Mouse (Mus musculus) myocyte (in vitro differentiated cells): ENCODE measurements around the gene Slc2a6. TPM values are rescaled to one million over a fixed set of nuclear protein-coding genes. Genes with fewer than 3 reads are reported as not detected.

Experiments
- H3K27me3 ChIP-seq: one replicate; pipeline ENCODE4 v1.6.1; 2011; ENCODE audit not compliant: control insufficient read depth, insufficient read depth, insufficient read length
- H3K36me3 ChIP-seq: one replicate; pipeline ENCODE4 v1.6.1; 2011; ENCODE audit not compliant: control insufficient read depth, insufficient read depth
- H3K4me2 ChIP-seq: one replicate; pipeline ENCODE4 v1.6.1; 2011; ENCODE audit warnings: low read depth, control low read depth
- H3K4me3 ChIP-seq: one replicate; pipeline ENCODE4 v1.5.1; 2011; ENCODE audit warnings: mild to moderate bottlenecking, control low read depth, moderate library complexity
- H3K79me2 ChIP-seq: one replicate; pipeline ENCODE4 v1.6.1; 2011; ENCODE audit not compliant: control insufficient read depth, insufficient read depth
- H3ac ChIP-seq: one replicate; pipeline ENCODE4 v1.6.1; 2011; ENCODE audit not compliant: control insufficient read depth, insufficient read length
- CEBPB ChIP-seq: IDR thresholded peaks from 2 replicates; pipeline ENCODE4 v1.6.1; 2011; ENCODE audit warnings: mild to moderate bottlenecking, moderate library complexity; ENCODE audit not compliant: poor library complexity, insufficient read depth, severe bottlenecking
- E2F4 ChIP-seq: IDR thresholded peaks from one replicate; pipeline ENCODE4 v1.6.1; 2011; ENCODE audit warnings: mild to moderate bottlenecking, control low read depth, moderate library complexity; ENCODE audit not compliant: insufficient read depth
- MAX ChIP-seq: IDR thresholded peaks from one replicate; pipeline ENCODE4 v1.6.1; 2011; ENCODE audit warnings: low read depth, mild to moderate bottlenecking, control low read depth
- MYOD1 ChIP-seq, 3 experiments: IDR thresholded peaks; one replicate each; pipeline ENCODE4 v1.6.1; 2011; ENCODE audit warnings: control low read depth in 2 of 3, low read depth in 2 of 3, mild to moderate bottlenecking in 2 of 3, moderate library complexity in 1 of 3; ENCODE audit not compliant: insufficient read length in 2 of 3, control insufficient read depth in 1 of 3
- MYOG ChIP-seq, 3 experiments: IDR thresholded peaks; one replicate each; pipeline ENCODE4 v1.6.1; 2011; ENCODE audit warnings: control low read depth in 2 of 3, low read depth in 2 of 3, mild to moderate bottlenecking in 2 of 3; ENCODE audit not compliant: insufficient read length in 2 of 3, control insufficient read depth in 1 of 3, insufficient read depth in 1 of 3
- POLR2A ChIP-seq: IDR thresholded peaks from one replicate; pipeline ENCODE4 v1.6.1; 2011; ENCODE audit warnings: low read depth, mild to moderate bottlenecking, control low read depth, moderate library complexity; ENCODE audit not compliant: insufficient read length
- POLR2AphosphoS2 ChIP-seq: IDR thresholded peaks from one replicate; pipeline ENCODE4 v1.6.1; 2011; ENCODE audit warnings: low read depth, control low read depth; ENCODE audit not compliant: insufficient read length
- REST ChIP-seq: IDR thresholded peaks from one replicate; pipeline ENCODE4 v1.6.1; 2011; ENCODE audit warnings: mild to moderate bottlenecking, control low read depth, moderate library complexity; ENCODE audit not compliant: insufficient read depth, insufficient read length
- SRF ChIP-seq: IDR thresholded peaks from one replicate; pipeline ENCODE4 v1.6.1; 2011; ENCODE audit warnings: low read depth; ENCODE audit not compliant: control insufficient read depth, insufficient read length
- TCF12 ChIP-seq: IDR thresholded peaks from one replicate; pipeline ENCODE4 v1.6.1; 2011; ENCODE audit warnings: mild to moderate bottlenecking, control low read depth; ENCODE audit not compliant: poor library complexity, insufficient read depth, severe bottlenecking
- TCF3 ChIP-seq: IDR thresholded peaks from one replicate; pipeline ENCODE4 v1.6.1; 2011; ENCODE audit warnings: low read depth, control low read depth; ENCODE audit not compliant: insufficient read length
- USF1 ChIP-seq: IDR thresholded peaks from one replicate; pipeline ENCODE4 v1.6.1; 2011; ENCODE audit warnings: low read depth, mild to moderate bottlenecking, control low read depth, moderate library complexity
- polyA plus RNA-seq: library from polyadenylated mRNA; unstranded; fragments of >200 nt; fragmentation: generic; extraction: Trizol; gene quantifications from one replicate; pipeline ENCODE4 v1.2.1, GENCODE M21; 2012; ENCODE audit warnings: missing spikeins

Gene Slc2a6
- polyA plus RNA-seq, 1 experiment, result 102 TPM

DNA sequence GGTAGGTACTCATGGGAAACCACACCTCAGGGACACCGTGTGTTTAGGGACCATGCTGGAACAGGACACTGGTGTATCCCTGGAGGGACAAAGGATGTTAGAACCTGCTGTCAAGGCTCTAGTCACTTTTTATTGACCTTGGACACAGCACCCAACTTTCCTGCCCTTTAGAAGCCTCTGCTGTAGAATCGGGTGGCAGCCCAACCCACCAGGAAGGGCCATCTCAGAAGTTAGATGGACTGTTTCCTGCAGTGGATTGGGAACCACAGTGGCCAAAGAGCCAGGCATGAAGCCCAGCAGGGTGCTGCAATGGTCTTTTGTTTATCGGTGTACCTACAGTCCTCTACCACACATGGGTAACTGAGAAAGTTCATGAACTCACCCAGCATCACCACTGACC lies 16.8 kb upstream of the Slc2a6 start:
- Histone ChIP-seq H3K4me2 (no peak overlapping the region), H3ac (no peak overlapping the region), H3K27me3 (peaks cover 76% of the 10 kb centered on the region), H3K36me3 (no peaks in the 10 kb centered on the region), H3K79me2 (no peaks in the 10 kb centered on the region), H3K4me3 (no peak overlapping the region)
- TF ChIP-seq TCF12 (no peak), POLR2AphosphoS2 (no peak), USF1 (no peak), E2F4 (no peak), MYOD1 (IDR thresholded peaks at IDR 0.05; ENCODE audit: control insufficient read depth in 1 of 3, insufficient read length in 2 of 3, low read depth in 2 of 3) (no peak), POLR2A (no peak), SRF (no peak), CEBPB (no peak), REST (no peak), MYOG (IDR thresholded peaks at IDR 0.05; ENCODE audit: control insufficient read depth in 1 of 3, insufficient read depth in 1 of 3, insufficient read length in 2 of 3, low read depth in 2 of 3) (no peak), MAX (no peak), TCF3 (no peak)

DNA sequence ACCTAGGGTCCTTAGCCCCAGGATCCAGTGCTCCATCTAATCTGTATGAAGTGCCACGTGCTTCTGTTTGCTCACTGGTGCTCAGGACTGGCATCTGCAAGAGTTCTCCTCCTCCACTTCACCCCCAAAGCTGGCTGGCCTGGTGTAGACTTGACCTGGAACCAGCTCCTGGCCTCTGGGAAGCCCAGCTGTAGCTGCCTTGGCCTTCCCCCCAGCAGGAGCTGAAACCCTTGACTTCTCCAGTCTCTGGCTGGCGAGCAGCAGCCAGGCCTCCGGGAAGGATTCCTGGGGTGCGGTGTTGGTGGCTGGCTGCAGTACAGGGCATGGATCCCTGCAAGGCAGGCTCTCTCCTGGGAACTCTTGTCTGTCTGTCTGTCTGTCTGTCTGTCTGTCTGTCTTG lies 16.4 kb upstream of the Slc2a6 start:
- no peaks in the 10 kb centered on the region for H3K79me2 ChIP-seq
- H3K4me3 ChIP-seq, result no peak overlapping the region
- H3ac ChIP-seq, result no peak overlapping the region
- TF ChIP-seq SRF (no peak), REST (no peak), E2F4 (no peak), POLR2AphosphoS2 (no peak), MYOG (IDR thresholded peaks at IDR 0.05; ENCODE audit: control insufficient read depth in 1 of 3, insufficient read depth in 1 of 3, insufficient read length in 2 of 3, low read depth in 2 of 3) (no peak), CEBPB (no peak), TCF3 (no peak), POLR2A (no peak), MAX (no peak), TCF12 (no peak)
- no peak overlapping the region for H3K4me2 ChIP-seq
- peaks cover 71% of the 10 kb centered on the region for H3K27me3 ChIP-seq
- H3K36me3 ChIP-seq, result no peaks in the 10 kb centered on the region

DNA sequence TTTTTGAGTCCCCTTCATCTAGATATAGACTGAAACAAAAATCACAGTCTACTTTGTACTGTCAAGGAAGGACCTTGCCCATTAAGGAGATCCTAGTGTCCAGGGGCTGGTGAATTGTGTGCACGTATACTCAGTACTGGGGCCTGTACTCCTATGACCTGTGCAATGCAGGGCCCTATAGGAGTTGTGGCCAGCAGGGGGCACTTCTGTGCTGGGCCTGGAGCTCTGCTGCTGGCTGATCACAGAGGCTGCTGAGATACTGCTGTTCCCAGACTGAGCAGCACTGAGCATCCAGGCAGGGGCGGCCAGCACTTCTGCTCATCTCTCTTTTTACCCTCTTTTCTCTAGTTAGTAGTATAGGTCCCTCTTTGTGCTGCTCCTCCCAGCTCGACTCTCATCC lies 15.7 kb upstream of the Slc2a6 start:
- H3K4me2 ChIP-seq, result no peak overlapping the region
- no peak for TF ChIP-seq TCF12
- TF ChIP-seq E2F4, result no peak
- no peak for TF ChIP-seq CEBPB
- no peak for TF ChIP-seq TCF3
- TF ChIP-seq POLR2A, result no peak
- no peak for TF ChIP-seq MAX
- no peak for TF ChIP-seq REST
- no peak for TF ChIP-seq SRF
- no peak for TF ChIP-seq MYOG (IDR thresholded peaks at IDR 0.05; ENCODE audit: control insufficient read depth in 1 of 3, insufficient read depth in 1 of 3, insufficient read length in 2 of 3, low read depth in 2 of 3)
- no peak for TF ChIP-seq USF1
- TF ChIP-seq MYOD1 (IDR thresholded peaks at IDR 0.05; ENCODE audit: control insufficient read depth in 1 of 3, insufficient read length in 2 of 3, low read depth in 2 of 3), result no peak
- H3ac ChIP-seq, result no peak overlapping the region
- H3K4me3 ChIP-seq, result no peak overlapping the region
- no peaks in the 10 kb centered on the region for H3K36me3 ChIP-seq
- H3K27me3 ChIP-seq, result peaks cover 66% of the 10 kb centered on the region
- H3K79me2 ChIP-seq, result no peaks in the 10 kb centered on the region

DNA sequence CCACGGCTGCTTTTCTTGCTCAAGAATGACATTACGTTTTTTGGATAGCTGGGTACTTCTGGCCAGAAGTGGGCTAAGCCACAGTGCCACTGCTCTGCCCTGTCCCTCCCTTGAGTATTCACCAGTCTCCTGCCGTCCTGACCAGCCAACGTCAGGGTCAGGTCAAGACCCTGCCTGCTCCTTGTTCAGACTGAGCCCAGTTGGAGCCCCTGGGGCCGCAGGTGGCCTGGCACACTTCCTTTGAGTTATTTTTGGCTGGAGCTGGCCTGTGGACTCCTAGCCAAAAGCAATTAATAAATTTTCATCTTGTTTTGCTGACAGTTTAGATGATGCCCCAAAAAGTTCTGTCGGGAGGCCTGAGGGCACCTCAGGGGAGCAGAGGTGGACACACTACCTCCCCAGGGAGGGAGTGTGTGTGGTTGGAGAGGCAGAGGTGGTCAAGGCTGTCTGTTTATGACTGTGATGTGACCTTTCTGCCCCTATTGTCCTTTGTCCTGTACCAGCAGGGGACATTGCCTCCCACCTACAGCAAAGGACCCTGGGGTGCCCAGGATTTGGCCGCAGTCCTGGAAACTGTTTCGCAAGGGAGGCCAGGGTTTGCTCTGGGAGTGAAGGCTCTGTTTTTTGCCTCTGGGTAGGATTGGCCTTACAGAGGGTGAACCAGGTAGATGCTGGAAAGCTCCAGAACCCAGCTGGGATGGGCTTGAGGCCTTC lies 14.5 kb upstream of the Slc2a6 start:
- TF ChIP-seq TCF3 (no peak), MYOD1 (IDR thresholded peaks at IDR 0.05; ENCODE audit: control insufficient read depth in 1 of 3, insufficient read length in 2 of 3, low read depth in 2 of 3) (peak in 1 of 3 experiments; percentile 6)
- Histone ChIP-seq H3K4me3 (no peak overlapping the region), H3K27me3 (peaks cover 57% of the 10 kb centered on the region), H3K79me2 (no peaks in the 10 kb centered on the region), H3K36me3 (no peaks in the 10 kb centered on the region), H3K4me2 (no peak overlapping the region), H3ac (no peak overlapping the region)

DNA sequence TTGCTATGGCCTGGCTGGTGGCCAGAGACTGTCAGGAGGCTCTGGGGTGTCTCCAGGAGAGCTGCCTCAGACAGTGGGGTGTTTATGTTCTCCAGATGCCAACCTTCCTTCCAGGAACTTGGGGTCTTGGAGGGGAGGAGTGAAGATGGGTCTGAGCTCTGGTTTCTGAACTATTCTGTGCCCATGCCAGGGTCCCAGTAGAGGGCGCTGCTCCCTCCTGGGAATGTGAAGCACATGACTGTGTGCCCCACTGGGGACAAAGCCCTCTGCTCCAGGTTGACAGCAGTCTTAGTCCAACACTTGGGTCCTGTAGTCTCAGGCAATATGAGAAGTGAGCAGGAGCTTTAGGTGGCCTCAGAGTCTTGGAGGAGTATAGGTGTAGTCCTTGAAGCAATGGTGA lies 11.5 kb upstream of the Slc2a6 start:
- TF ChIP-seq MYOD1 (IDR thresholded peaks at IDR 0.05; ENCODE audit: control insufficient read depth in 1 of 3, insufficient read length in 2 of 3, low read depth in 2 of 3), result no peak
- TF ChIP-seq MAX, result no peak
- no peak for TF ChIP-seq CEBPB
- TF ChIP-seq POLR2AphosphoS2, result no peak
- no peak for TF ChIP-seq SRF
- TF ChIP-seq POLR2A, result no peak
- no peak for TF ChIP-seq MYOG (IDR thresholded peaks at IDR 0.05; ENCODE audit: control insufficient read depth in 1 of 3, insufficient read depth in 1 of 3, insufficient read length in 2 of 3, low read depth in 2 of 3)
- no peak for TF ChIP-seq REST
- no peak for TF ChIP-seq TCF3
- TF ChIP-seq E2F4, result no peak
- no peak for TF ChIP-seq USF1
- no peak for TF ChIP-seq TCF12
- H3K36me3 ChIP-seq, result no peaks in the 10 kb centered on the region
- peak overlapping the region; percentile 16 for H3K4me2 ChIP-seq
- no peak overlapping the region for H3K4me3 ChIP-seq
- no peak overlapping the region for H3ac ChIP-seq
- H3K79me2 ChIP-seq, result no peaks in the 10 kb centered on the region
- peaks cover 39% of the 10 kb centered on the region for H3K27me3 ChIP-seq
